Mouse (Mus musculus) erythroblast, adult 5-6 weeks (primary cell): ENCODE results near the gene Armh1. TPM values are rescaled to one million over a fixed set of nuclear protein-coding genes. Genes with fewer than 3 reads are reported as not detected.

Source experiments
- ATAC-seq: replicated peaks from 2 replicates; pipeline ENCODE4 v1.8.0; 2016; ENCODE audit warnings: moderate number of reproducible peaks, mild to moderate bottlenecking, moderate TSS enrichment, inconsistent platforms; ENCODE audit not compliant: poor library complexity, low FRiP score, severe bottlenecking
- total RNA-seq, 2 experiments: library from RNA; stranded (forward) in 1 of 2; stranded (reverse) in 1 of 2; fragments of 150-400 nt in 1 of 2; fragments of 200-764, 138-1000 nt in 1 of 2; gene quantifications; 2 replicates each; pipeline versions ENCODE4 v1.2.3 to v1.2.4; 2015 to 2017; ENCODE audit warnings: low replicate concordance in 2 of 2

Armh1 gene
- not detected in 2 replicates for total RNA-seq (2015; ENCODE audit: low replicate concordance)
- total RNA-seq (2017; ENCODE audit: low replicate concordance): not detected in 2 replicates

GRCm38 (mm10) chr4:117251801-117252316 lies at the start of gene Armh1, which contains the start of gene Tmem53:
Armh1 (minus strand) TSS chr4:117252125.
Tmem53 (plus strand) TSS chr4:117251951.
- peak; percentile 100 for ATAC-seq

GRCm38 (mm10) chr4:117299921-117300320 lies 48.0 kb upstream of the Armh1 start:
- no peak for ATAC-seq

GRCm38 (mm10) chr4:117297819-117298218 lies 45.9 kb upstream of the Armh1 start:
- ATAC-seq: no peak

GRCm38 (mm10) chr4:117296849-117297593 lies 45.1 kb upstream of the Armh1 start:
- no peak for ATAC-seq

- no peak for ATAC-seq
Measured at GRCm38 (mm10) chr4:117291696-117292095, 39.8 kb upstream of the Armh1 start.

GRCm38 (mm10) chr4:117288927-117289801 lies 37.2 kb upstream of the Armh1 start:
- ATAC-seq: peak; percentile 79

GRCm38 (mm10) chr4:117288277-117288926 lies 36.5 kb upstream of the Armh1 start:
- ATAC-seq: no peak; the same call in 1 of the 2 replicates

GRCm38 (mm10) chr4:117284363-117284762 lies 32.4 kb upstream of the Armh1 start:
- no peak for ATAC-seq

- ATAC-seq: no peak
Measured at GRCm38 (mm10) chr4:117283271-117284191, 31.6 kb upstream of the Armh1 start.

- ATAC-seq: no peak
Measured at GRCm38 (mm10) chr4:117281090-117281845, 29.3 kb upstream of the Armh1 start.

- ATAC-seq: no peak
Measured at GRCm38 (mm10) chr4:117280397-117280930, 28.5 kb upstream of the Armh1 start.

- no peak for ATAC-seq
Measured at GRCm38 (mm10) chr4:117279253-117279642, 27.3 kb upstream of the Armh1 start.

GRCm38 (mm10) chr4:117278381-117279252 lies 26.7 kb upstream of the Armh1 start:
- ATAC-seq: no peak

GRCm38 (mm10) chr4:117277687-117278086 lies 25.8 kb upstream of the Armh1 start:
- no peak for ATAC-seq

- ATAC-seq: no peak
Measured at GRCm38 (mm10) chr4:117277021-117277420, 25.1 kb upstream of the Armh1 start.

GRCm38 (mm10) chr4:117276281-117276711 lies 24.4 kb upstream of the Armh1 start:
- ATAC-seq: no peak

- no peak for ATAC-seq
Measured at GRCm38 (mm10) chr4:117274720-117275119, 22.8 kb upstream of the Armh1 start.
